ENCODE assay signal across 10 mouse cellular contexts in genomic region chr2:35928133-35928532, GRCm38 (mm10). TPM values are rescaled to one million over a fixed set of nuclear protein-coding genes. Genes with fewer than 3 reads are reported as not detected.
DNase-seq lines count a peak whose midpoint lies in the region; TF ChIP-seq lines count a peak whose summit lies in the region.
"Had no signal": no experiment of that assay in that cellular context is flagged by ENCODE, and none has a peak within 500 bp of the region (broad histone marks: within the 10 kb centered on the region; RNA-seq: fewer than 3 reads in every experiment).

No protein-coding gene starts in this region.

- no peak overlapping the region for H3K4me2 ChIP-seq in myocyte (ENCODE audit: low read depth)
- H3K4me2 ChIP-seq: liver, embryonic 13.5 days had no signal

- no peak overlapping the region for H3ac ChIP-seq in myocyte (ENCODE audit: control insufficient read depth, insufficient read length)

- DNase-seq in layer of hippocampus, adult 11-12 months (ENCODE audit: low spot score): peak; percentile 60
- DNase-seq in layer of hippocampus, postnatal 25 days (ENCODE audit: extremely low spot score in 1 of 2, low spot score in 1 of 2): no peak
- peak; percentile 97 for DNase-seq in heart, adult 11 months
- DNase-seq in layer of hippocampus, adult 8-10 months (ENCODE audit: low spot score in 2 of 2): peak; percentile 52
- no peak for DNase-seq in adipocyte (ENCODE audit: low spot score)
- DNase-seq in urinary bladder, postnatal 36 days (ENCODE audit: low spot score in 2 of 2): no peak
- no peak for DNase-seq in spleen, postnatal 14 days (ENCODE audit: low spot score in 2 of 2)
- DNase-seq: liver, embryonic 13.5 days had no signal

- H3K36me3 ChIP-seq in myocyte (ENCODE audit: control insufficient read depth, insufficient read depth): no peaks in the 10 kb centered on the region
- H3K36me3 ChIP-seq: G1E; liver, embryonic 13.5 days had no signal

- no peaks in the 10 kb centered on the region for H3K27me3 ChIP-seq in myocyte (ENCODE audit: control insufficient read depth, insufficient read depth, insufficient read length)
- H3K27me3 ChIP-seq: liver, embryonic 13.5 days had no signal

- no peak for TF ChIP-seq POLR2A in myocyte (IDR thresholded peaks at IDR 0.05; ENCODE audit: insufficient read length, low read depth)

- no peaks in the 10 kb centered on the region for H3K79me2 ChIP-seq in myocyte (ENCODE audit: control insufficient read depth, insufficient read depth)

- H3K4me3 ChIP-seq in myocyte: no peak overlapping the region
- H3K4me3 ChIP-seq: liver, embryonic 13.5 days had no signal

TF ChIP-seq in myocyte, 11 proteins besides CTCF, POLR2A, EP300 and RAD21:
- TF ChIP-seq TCF12 (IDR thresholded peaks at IDR 0.05; ENCODE audit: insufficient read depth, poor library complexity, severe bottlenecking) (peak; percentile 45), REST (IDR thresholded peaks at IDR 0.05; ENCODE audit: insufficient read depth, insufficient read length) (no peak), MYOG (IDR thresholded peaks at IDR 0.05; ENCODE audit: control insufficient read depth in 1 of 3, insufficient read depth in 1 of 3, insufficient read length in 2 of 3, low read depth in 2 of 3) (peak; percentile 69 to 95 (median 80)), MYOD1 (IDR thresholded peaks at IDR 0.05; ENCODE audit: control insufficient read depth in 1 of 3, insufficient read length in 2 of 3, low read depth in 2 of 3) (peak in 2 of 3 experiments; percentile 78 to 85), CEBPB (IDR thresholded peaks at IDR 0.05; ENCODE audit: insufficient read depth, poor library complexity, severe bottlenecking) (no peak), TCF3 (IDR thresholded peaks at IDR 0.05; ENCODE audit: insufficient read length, low read depth) (peak; percentile 48), SRF (IDR thresholded peaks at IDR 0.05; ENCODE audit: control insufficient read depth, insufficient read length, low read depth) (peak; percentile 61), MAX (IDR thresholded peaks at IDR 0.05; ENCODE audit: low read depth) (no peak)

RNA-seq across cellular contexts. Expression of gene Ttll11, which starts 51.6 kb away (rescaled TPM):
- 10 to 100 TPM; 30.5 to 30.7 TPM for total RNA-seq in layer of hippocampus, postnatal 25 days (2021)
- total RNA-seq in layer of hippocampus, adult 8-10 months (2022): 10 to 100 TPM; 33.4 to 40.3 (median 38.6) TPM
- polyA plus RNA-seq in myocyte (2012; fragmentation: generic; extraction: Trizol): 9.8 TPM

Comparison
In these comparisons a context has a peak if more than half of its experiments do, and no peak if none do; other contexts are left out.
1. DNase-seq: peak in layer of hippocampus, adult 11-12 months (single experiment), heart, adult 11 months (single experiment) and layer of hippocampus, adult 8-10 months (2 of 2); none in layer of hippocampus, postnatal 25 days (0 of 2), adipocyte (single experiment), urinary bladder, postnatal 36 days (0 of 2) and spleen, postnatal 14 days (0 of 2).